Mouse (Mus musculus): ENCODE data around the gene Flrt1. TPM values are rescaled to one million over a fixed set of nuclear protein-coding genes. Genes with fewer than 3 reads are reported as not detected.

The Flrt1 gene
- polyA plus RNA-seq, 1 experiment from 2014 or later = 3.5 TPM

GRCm38 (mm10) chr19:7112628-7113027 lies 7.1 kb upstream of the Flrt1 start:
- ATAC-seq (ENCODE audit: insufficient read depth, low FRiP score, low read depth) = no peak
- Histone ChIP-seq H3K27ac (no peak overlapping the region), H3K4me2 (no peak overlapping the region), H3K4me3 (replicated peaks) (no peak overlapping the region), H3K9ac (no peak overlapping the region), H3K27me3 (replicated peaks) (no peaks in the 10 kb centered on the region), H3K9me3 (no peaks in the 10 kb centered on the region), H3K36me3 (no peaks in the 10 kb centered on the region), H3K4me1 (peaks cover 22% of the 10 kb centered on the region)
- WGBS = 58% methylated on average over 3 of the region's 3 CpGs

GRCm38 (mm10) chr19:7111710-7112109 lies 6.2 kb upstream of the Flrt1 start:
- 87% methylated on average over 4 of the region's 4 CpGs for WGBS
- Histone ChIP-seq H3K4me3 (replicated peaks) (no peak overlapping the region), H3K36me3 (no peaks in the 10 kb centered on the region), H3K9ac (no peak overlapping the region), H3K4me2 (no peak overlapping the region), H3K9me3 (no peaks in the 10 kb centered on the region), H3K27ac (no peak overlapping the region; the same call in 1 of the 2 replicates), H3K27me3 (replicated peaks) (no peaks in the 10 kb centered on the region), H3K4me1 (peaks cover 20% of the 10 kb centered on the region)
- no peak for ATAC-seq (ENCODE audit: insufficient read depth, low FRiP score, low read depth)

- Histone ChIP-seq H3K27ac (no peak overlapping the region; the same call in 1 of the 2 replicates), H3K4me3 (replicated peaks) (no peak overlapping the region), H3K4me2 (no peak overlapping the region), H3K9me3 (no peaks in the 10 kb centered on the region), H3K36me3 (no peaks in the 10 kb centered on the region), H3K4me1 (peaks cover 20% of the 10 kb centered on the region), H3K9ac (no peak overlapping the region), H3K27me3 (replicated peaks) (no peaks in the 10 kb centered on the region)
- WGBS = 88% methylated on average over 6 of the region's 6 CpGs
- 0 out of 2 replicates have a peak, but pooled peaks have one; percentile 3 for ATAC-seq (ENCODE audit: insufficient read depth, low FRiP score, low read depth)
Measured at GRCm38 (mm10) chr19:7111309-7111708, 5.8 kb upstream of the Flrt1 start.

- no peaks in the 10 kb centered on the region for H3K27me3 ChIP-seq (replicated peaks)
- H3K9me3 ChIP-seq = no peaks in the 10 kb centered on the region
- H3K4me2 ChIP-seq = no peak overlapping the region
- H3K27ac ChIP-seq = peak overlapping the region; percentile 11; the same call in 1 of the 2 replicates
- WGBS = 47% methylated on average over 6 of the region's 6 CpGs
- H3K9ac ChIP-seq = no peak overlapping the region
- no peak overlapping the region for H3K4me3 ChIP-seq (replicated peaks)
- H3K36me3 ChIP-seq = no peaks in the 10 kb centered on the region
- ATAC-seq (ENCODE audit: insufficient read depth, low FRiP score, low read depth) = peak; percentile 37; the same call in 1 of the 2 replicates
- peaks cover 20% of the 10 kb centered on the region for H3K4me1 ChIP-seq
Measured at GRCm38 (mm10) chr19:7110875-7111274, 5.3 kb upstream of the Flrt1 start.

DNA sequence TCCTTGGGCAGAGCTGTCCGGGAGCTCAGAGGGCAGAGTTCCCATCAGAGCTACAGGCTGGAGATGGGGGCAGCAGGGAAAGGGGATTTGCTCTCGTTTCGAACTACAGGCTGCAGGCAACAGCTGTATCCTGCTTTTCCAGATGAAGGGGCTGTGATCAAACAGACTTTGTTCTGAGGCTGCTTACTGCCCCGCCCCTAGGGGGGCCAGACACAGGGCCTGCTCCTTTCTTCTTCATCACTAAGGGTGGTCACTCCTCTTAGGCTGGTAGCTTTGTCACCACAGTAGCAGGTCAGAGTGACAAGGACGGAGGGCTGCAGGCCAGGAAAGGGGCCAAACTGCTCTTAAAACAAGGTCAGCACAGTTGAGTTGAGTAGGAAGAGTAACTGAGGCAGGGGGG lies 4.6 kb upstream of the Flrt1 start:
- Histone ChIP-seq H3K9me3 (no peaks in the 10 kb centered on the region), H3K27ac (no peak overlapping the region), H3K36me3 (no peaks in the 10 kb centered on the region), H3K4me1 (peaks cover 21% of the 10 kb centered on the region), H3K27me3 (replicated peaks) (no peaks in the 10 kb centered on the region), H3K4me2 (no peak overlapping the region), H3K9ac (no peak overlapping the region), H3K4me3 (replicated peaks) (no peak overlapping the region)
- 20% methylated on average over 5 of the region's 5 CpGs for WGBS
- no peak for ATAC-seq (ENCODE audit: insufficient read depth, low FRiP score, low read depth)

- no peaks in the 10 kb centered on the region for H3K9me3 ChIP-seq
- peaks cover 31% of the 10 kb centered on the region for H3K4me1 ChIP-seq
- ATAC-seq (ENCODE audit: insufficient read depth, low FRiP score, low read depth) = no peak
- no peaks in the 10 kb centered on the region for H3K36me3 ChIP-seq
- no peak overlapping the region for H3K4me3 ChIP-seq (replicated peaks)
- WGBS = 52% methylated on average over 6 of the region's 6 CpGs
- H3K27me3 ChIP-seq (replicated peaks) = no peaks in the 10 kb centered on the region
- H3K27ac ChIP-seq = no peak overlapping the region
- no peak overlapping the region for H3K9ac ChIP-seq
- H3K4me2 ChIP-seq = no peak overlapping the region
Measured at GRCm38 (mm10) chr19:7108114-7108905, 2.8 kb upstream of the Flrt1 start.

- H3K4me3 ChIP-seq (replicated peaks) = no peak overlapping the region
- no peaks in the 10 kb centered on the region for H3K27me3 ChIP-seq (replicated peaks)
- WGBS = 75% methylated on average over 4 of the region's 4 CpGs
- no peaks in the 10 kb centered on the region for H3K9me3 ChIP-seq
- H3K36me3 ChIP-seq = no peaks in the 10 kb centered on the region
- no peak overlapping the region for H3K9ac ChIP-seq
- no peak for ATAC-seq (ENCODE audit: insufficient read depth, low FRiP score, low read depth)
- H3K4me1 ChIP-seq = peaks cover 36% of the 10 kb centered on the region
- no peak overlapping the region for H3K4me2 ChIP-seq
- no peak overlapping the region for H3K27ac ChIP-seq
Measured at GRCm38 (mm10) chr19:7107174-7107573, 1.6 kb upstream of the Flrt1 start.

DNA sequence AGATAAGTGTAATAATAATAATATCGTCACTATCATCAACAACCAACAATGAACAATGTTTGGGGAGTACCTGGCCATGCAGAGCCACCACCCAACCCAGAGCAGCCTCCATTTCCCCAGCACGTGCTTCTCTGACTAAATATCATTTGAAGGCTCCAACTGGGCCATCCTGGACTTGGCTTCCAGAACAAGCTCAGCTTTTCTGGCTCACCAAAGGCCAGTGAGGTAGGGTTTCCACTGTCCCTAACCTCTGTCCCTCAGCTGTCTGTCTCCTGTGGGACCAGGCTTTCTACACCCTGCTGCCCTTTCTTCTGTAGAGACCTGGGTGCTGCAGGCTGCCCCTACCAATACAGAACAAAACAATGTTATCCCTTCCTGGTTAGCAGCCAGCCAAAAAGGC lies 1.0 kb upstream of the Flrt1 start:
- WGBS = 81% methylated on average over 2 of the region's 2 CpGs
- H3K4me1 ChIP-seq = peaks cover 36% of the 10 kb centered on the region
- ATAC-seq (ENCODE audit: insufficient read depth, low FRiP score, low read depth) = no peak
- H3K9me3 ChIP-seq = no peaks in the 10 kb centered on the region
- no peak overlapping the region for H3K27ac ChIP-seq
- H3K36me3 ChIP-seq = no peaks in the 10 kb centered on the region
- H3K4me3 ChIP-seq (replicated peaks) = no peak overlapping the region
- no peak overlapping the region for H3K9ac ChIP-seq
- no peaks in the 10 kb centered on the region for H3K27me3 ChIP-seq (replicated peaks)
- no peak overlapping the region for H3K4me2 ChIP-seq

DNA sequence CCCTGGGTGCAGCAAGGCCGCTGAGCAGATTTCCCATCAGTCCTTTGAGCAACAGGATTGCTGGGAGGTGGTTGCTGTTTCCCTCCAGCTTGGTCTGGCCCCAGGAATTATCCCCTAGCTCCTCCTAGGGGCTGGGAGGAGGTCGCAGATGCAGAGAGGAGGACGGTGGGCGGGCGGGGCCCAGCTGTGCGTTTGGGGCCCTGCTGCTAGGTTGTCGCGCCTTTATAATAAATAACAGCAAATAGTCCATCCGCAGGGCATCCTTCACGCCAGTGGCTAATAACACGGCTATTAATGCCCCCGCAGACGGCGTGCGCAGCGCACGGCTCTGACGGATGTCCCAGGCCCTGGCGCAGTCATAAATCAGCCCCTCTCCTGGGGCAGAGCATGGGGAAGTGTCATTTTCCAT lies 1.5 kb downstream of the Flrt1 start:
- Histone ChIP-seq H3K36me3 (no peaks in the 10 kb centered on the region), H3K4me1 (peaks cover 20% of the 10 kb centered on the region), H3K27ac (peak overlapping the region; percentile 45; the same call in 1 of the 2 replicates), H3K4me3 (replicated peaks) (0 out of 2 replicates have a peak overlapping the region, but pooled peaks have one; percentile 5), H3K4me2 (peak overlapping the region; percentile 46), H3K27me3 (replicated peaks) (no peaks in the 10 kb centered on the region), H3K9ac (no peak overlapping the region), H3K9me3 (no peaks in the 10 kb centered on the region)
- WGBS = 14% methylated on average over 19 of the region's 19 CpGs
- peak; percentile 43; the same call in 1 of the 2 replicates for ATAC-seq (ENCODE audit: insufficient read depth, low FRiP score, low read depth)

DNA sequence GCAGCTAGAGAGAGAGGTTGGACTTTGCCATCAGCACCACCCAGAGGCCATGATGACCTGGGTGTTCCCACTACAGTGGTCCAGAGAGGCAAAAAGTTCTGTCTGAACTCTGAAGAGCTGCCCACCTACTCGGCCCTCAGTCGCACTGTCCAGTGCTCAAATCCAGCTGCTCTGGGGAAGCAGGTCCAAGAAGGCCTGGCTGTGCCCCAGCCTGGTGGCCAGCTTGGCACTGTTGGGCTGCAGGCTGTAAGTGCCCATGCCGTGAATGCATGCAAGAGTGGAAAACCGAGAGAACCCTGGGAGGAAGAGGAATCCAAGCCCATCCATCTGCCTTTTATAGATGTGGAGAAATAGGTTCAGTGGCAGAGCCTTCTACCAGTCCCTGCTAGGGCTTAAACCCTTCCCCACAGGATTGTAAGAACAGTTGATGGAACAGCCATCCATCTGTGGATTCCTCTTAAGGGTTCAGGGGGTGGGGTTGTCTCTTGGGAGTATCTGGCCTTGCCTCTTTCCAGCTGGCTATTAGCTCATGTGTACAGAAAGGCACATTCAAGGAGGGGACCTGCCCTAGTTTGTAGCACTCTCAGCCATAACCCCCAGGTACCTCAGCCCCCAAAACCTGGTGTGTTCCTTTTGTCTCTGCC lies 2.1 kb downstream of the Flrt1 start:
- no peaks in the 10 kb centered on the region for H3K9me3 ChIP-seq
- H3K4me2 ChIP-seq = peak overlapping the region; percentile 46
- peak; percentile 41; the same call in 1 of the 2 replicates for ATAC-seq (ENCODE audit: insufficient read depth, low FRiP score, low read depth)
- H3K4me1 ChIP-seq = peaks cover 20% of the 10 kb centered on the region
- peak overlapping the region; percentile 45; the same call in 1 of the 2 replicates for H3K27ac ChIP-seq
- WGBS = 54% methylated on average over 4 of the region's 4 CpGs
- no peaks in the 10 kb centered on the region for H3K36me3 ChIP-seq
- 0 out of 2 replicates have a peak, but pooled peaks cover under 1% of the 10 kb centered on the region for H3K27me3 ChIP-seq (replicated peaks)
- peak overlapping the region; percentile 16; the same call in 1 of the 2 replicates for H3K9ac ChIP-seq
- 0 out of 2 replicates have a peak overlapping the region, but pooled peaks have one; percentile 5 for H3K4me3 ChIP-seq (replicated peaks)

DNA sequence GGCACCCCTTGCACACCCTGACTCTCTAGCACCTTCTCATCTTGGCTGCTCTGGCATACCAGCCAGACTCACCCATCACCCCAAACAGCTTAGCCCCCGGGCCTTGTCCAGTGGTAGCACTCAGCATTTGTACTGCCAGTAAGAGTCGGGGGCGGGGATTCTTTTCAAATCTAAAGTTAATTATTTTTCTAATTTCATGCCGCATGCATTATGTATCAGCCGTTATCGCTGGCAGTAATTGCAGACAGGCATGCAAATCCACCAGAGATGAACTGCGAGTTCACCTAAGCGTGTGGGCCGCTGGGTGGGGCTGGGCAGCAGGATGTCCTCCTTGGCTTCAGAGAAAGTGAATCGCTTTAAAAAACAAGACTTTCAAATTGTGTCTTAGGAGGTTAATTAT lies 3.5 kb downstream of the Flrt1 start:
- Histone ChIP-seq H3K9me3 (no peaks in the 10 kb centered on the region), H3K4me2 (no peak overlapping the region), H3K27me3 (replicated peaks) (0 out of 2 replicates have a peak, but pooled peaks cover 2% of the 10 kb centered on the region), H3K4me3 (replicated peaks) (no peak overlapping the region), H3K4me1 (peaks cover 20% of the 10 kb centered on the region), H3K27ac (no peak overlapping the region), H3K9ac (no peak overlapping the region), H3K36me3 (no peaks in the 10 kb centered on the region)
- WGBS = 87% methylated on average over 10 of the region's 10 CpGs
- no peak for ATAC-seq (ENCODE audit: insufficient read depth, low FRiP score, low read depth)

GRCm38 (mm10) chr19:7099620-7100155 lies 5.8 kb downstream of the Flrt1 start:
- no peak overlapping the region for H3K4me2 ChIP-seq
- no peak overlapping the region for H3K27ac ChIP-seq
- no peak overlapping the region for H3K9ac ChIP-seq
- WGBS = 71% methylated on average over 3 of the region's 3 CpGs
- ATAC-seq (ENCODE audit: insufficient read depth, low FRiP score, low read depth) = no peak
- H3K4me3 ChIP-seq (replicated peaks) = no peak overlapping the region
- H3K9me3 ChIP-seq = no peaks in the 10 kb centered on the region
- no peaks in the 10 kb centered on the region for H3K36me3 ChIP-seq
- peaks cover 24% of the 10 kb centered on the region for H3K4me1 ChIP-seq
- H3K27me3 ChIP-seq (replicated peaks) = peaks cover 7% of the 10 kb centered on the region
